Mouse (Mus musculus) erythroblast, embryonic 14.5 days (primary cell): ENCODE results near the gene Arpc3.

Experiments
- GATA1 ChIP-seq: IDR thresholded peaks from 2 replicates; pipeline ENCODE4 v1.6.1; 2012; ENCODE audit warnings: low read length, inconsistent platforms, mixed read lengths
- TAL1 ChIP-seq: IDR thresholded peaks from 3 replicates; pipeline ENCODE4 v1.6.1; 2012; ENCODE audit warnings: low read length, inconsistent platforms, mixed read lengths

- TF ChIP-seq GATA1 (no peak), TAL1 (no peak)
These were observed 21.1 kb downstream of the Arpc3 start for GRCm38 (mm10) chr5:122412826-122413225.
